Mouse (Mus musculus) T-cell, adult 66 days (primary cell): ENCODE data around the gene Col1a1. TPM values are rescaled to one million over a fixed set of nuclear protein-coding genes. Genes with fewer than 3 reads are reported as not detected.

Experiments used
- total RNA-seq, 2 experiments: library from RNA; stranded (reverse); gene quantifications; 3 replicates in 1 of 2; 4 replicates in 1 of 2; pipeline ENCODE4 v1.2.4; 2023

Col1a1 gene
- total RNA-seq, result 1 to 10 TPM; 1.5 to 1.8 TPM

DNA sequence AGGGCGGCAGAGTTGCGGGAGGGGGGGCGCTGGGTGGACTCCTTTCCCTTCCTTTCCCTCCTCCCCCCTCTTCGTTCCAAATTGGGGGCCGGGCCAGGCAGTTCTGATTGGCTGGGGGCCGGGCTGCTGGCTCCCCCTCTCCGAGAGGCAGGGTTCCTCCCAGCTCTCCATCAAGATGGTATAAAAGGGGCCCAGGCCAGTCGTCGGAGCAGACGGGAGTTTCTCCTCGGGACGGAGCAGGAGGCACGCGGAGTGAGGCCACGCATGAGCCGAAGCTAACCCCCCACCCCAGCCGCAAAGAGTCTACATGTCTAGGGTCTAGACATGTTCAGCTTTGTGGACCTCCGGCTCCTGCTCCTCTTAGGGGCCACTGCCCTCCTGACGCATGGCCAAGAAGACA, at the start of gene Col1a1:
TSS of gene Col1a1 (plus strand) at position 180 of the 400 bp plus-strand sequence.

GRCm38 (mm10) chr11:94967419-94967818, 31.4 kb downstream of the Col1a1 start, which contains the start of gene Hils1:
Hils1 (plus strand) TSS chr11:94967593.

GRCm38 (mm10) chr11:94976199-94976598, 40.2 kb downstream of the Col1a1 start, which contains the start of gene Sgca:
Sgca (minus strand) TSS chr11:94976327.

DNA sequence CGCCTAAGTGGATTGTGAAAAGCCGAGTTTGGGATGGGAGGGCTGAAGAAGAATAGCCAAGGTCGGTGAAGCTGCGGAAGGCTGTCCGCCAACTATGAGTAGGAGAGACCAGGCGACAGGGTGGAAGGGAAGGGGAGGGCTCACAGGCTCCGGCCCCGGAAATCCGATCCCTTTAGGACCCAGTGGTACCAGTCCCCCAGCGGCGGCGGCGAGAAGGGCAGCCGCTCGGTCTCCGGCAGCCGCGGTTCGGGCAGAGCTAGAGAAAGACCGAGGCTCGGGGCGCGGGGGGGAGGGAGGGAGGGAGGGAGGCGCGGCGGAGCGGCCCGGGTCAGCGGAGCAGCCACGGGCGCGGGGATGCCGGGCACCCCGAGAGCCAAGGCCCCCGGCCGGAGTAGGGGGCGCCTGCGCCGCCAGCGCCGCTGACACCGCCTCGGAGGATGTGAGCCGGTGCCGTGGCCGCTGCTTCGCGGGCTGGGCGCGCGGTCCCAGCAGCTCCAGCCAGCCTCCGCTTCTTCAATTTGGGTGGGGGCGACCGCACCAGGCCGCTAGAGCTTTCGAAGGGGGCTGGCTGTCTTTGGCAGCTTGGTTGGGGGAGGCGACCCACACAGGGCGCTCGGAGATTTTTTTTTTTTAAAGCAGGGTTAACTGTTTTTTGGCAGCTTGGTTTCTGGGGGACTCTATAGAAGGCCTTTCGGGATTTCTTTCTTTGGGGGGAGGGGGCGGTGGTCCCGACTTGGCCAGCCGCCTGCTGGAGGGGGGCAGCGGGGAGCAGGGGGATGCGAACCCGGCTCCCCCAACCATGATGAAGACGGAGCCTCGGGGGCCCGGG, 54.9 kb downstream of the Col1a1 start, which contains the start of gene Ppp1r9b:
TSS of gene Ppp1r9b (plus strand) at position 287 of the 829 bp plus-strand sequence.

Other genes starting within 250 kb of the Col1a1 start
- not detected for gene Gm11541, start 231.7 kb upstream of the Col1a1 start, total RNA-seq
- under 1 TPM in 1 of 2 experiments, not detected in 1; 0.47 TPM for gene Cdc34b, start 194.4 kb upstream of the Col1a1 start, total RNA-seq
- not detected for gene Tmem92, start 153.5 kb upstream of the Col1a1 start, total RNA-seq
- not detected for gene Hils1, start 31.4 kb downstream of the Col1a1 start, total RNA-seq
- not detected for gene Sgca, start 40.1 kb downstream of the Col1a1 start, total RNA-seq
- gene Ppp1r9b, start 54.8 kb downstream of the Col1a1 start, total RNA-seq, result 100 to 1,000 TPM; 172 to 178 TPM
- gene Samd14, start 73.7 kb downstream of the Col1a1 start, total RNA-seq, result 1 to 10 TPM; 1.2 to 2.1 TPM
- 10 to 100 TPM; 13.1 to 15.1 TPM for gene Pdk2, start 105.1 kb downstream of the Col1a1 start, total RNA-seq
- gene Itga3, start 140.6 kb downstream of the Col1a1 start, total RNA-seq, result 1 to 10 TPM; 3.9 to 4.1 TPM
- gene Dlx3, start 183.9 kb downstream of the Col1a1 start, total RNA-seq, result not detected
- not detected for gene Dlx4, start 210.0 kb downstream of the Col1a1 start, total RNA-seq